Mouse (Mus musculus) forebrain, embryonic 14.5 days (tissue): ENCODE measurements around the gene Chrne. TPM values are rescaled to one million over a fixed set of nuclear protein-coding genes. Genes with fewer than 3 reads are reported as not detected.

Source experiments
- ATAC-seq: fragments of 200-750 bp; cut with Nextera tagmentation; 2 replicates; pipeline ENCODE4 v1.8.0; 2017; ENCODE audit warnings: mild to moderate bottlenecking, moderate library complexity
- DNase-seq: peaks from one replicate; pipeline ENCODE4 v3.0.0-alpha.2; 2015; ENCODE audit warnings: low spot score
- H3K27ac ChIP-seq: fragments of 300-500 bp; sonication (generic); 2 replicates; pipeline ENCODE4 v1.5.1; 2014; ENCODE audit warnings: low read depth, mild to moderate bottlenecking, control low read depth, low read length, moderate library complexity
- H3K27me3 ChIP-seq: fragments of 300-500 bp; sonication (generic); replicated peaks from 2 replicates; pipeline ENCODE4 v1.6.1; 2014; ENCODE audit warnings: low read length, control low read depth, mixed read lengths; ENCODE audit not compliant: control insufficient read depth, insufficient read depth
- H3K36me3 ChIP-seq: fragments of 300-500 bp; sonication (generic); 2 replicates; pipeline ENCODE4 v1.6.1; 2014; ENCODE audit warnings: low read length, control low read depth; ENCODE audit not compliant: control insufficient read depth, insufficient read depth
- H3K4me1 ChIP-seq: fragments of 300-500 bp; sonication (generic); 2 replicates; pipeline ENCODE4 v1.6.1; 2014; ENCODE audit warnings: antibody characterized with exemption, low read length, control low read depth; ENCODE audit not compliant: control insufficient read depth, insufficient read depth
- H3K4me2 ChIP-seq: fragments of 300-500 bp; sonication (generic); 2 replicates; pipeline ENCODE4 v1.6.1; 2014; ENCODE audit warnings: mild to moderate bottlenecking, control low read depth, low read length
- H3K4me3 ChIP-seq: fragments of 300-500 bp; sonication (generic); 2 replicates; pipeline ENCODE4 v1.5.1; 2014; ENCODE audit warnings: low read depth, low read length, control low read depth
- H3K9ac ChIP-seq: fragments of 300-500 bp; sonication (generic); 2 replicates; pipeline ENCODE4 v1.6.1; 2014; ENCODE audit warnings: mild to moderate bottlenecking, low read length, control low read depth, moderate library complexity
- H3K9me3 ChIP-seq: fragments of 300-500 bp; sonication (generic); replicated peaks from 2 replicates; pipeline ENCODE4 v1.6.1; 2016; ENCODE audit warnings: low read length, control low read depth, mixed read lengths; ENCODE audit not compliant: control insufficient read depth
- WGBS: fragments of 180-500 bp; shearing (Covaris S2); extraction: QIAGEN DNeasy Blood & Tissue Kit; methylation state at CpG from one replicate; pipeline ENCODE4 v1.1.7; 2014; 5-methylcytosine and 5-hydroxymethylcytosine counted together
- polyA plus RNA-seq: library from polyadenylated mRNA; unstranded; fragments of >200 nt; fragmentation: Nextera tagmentation; extraction: Ambion mirVana; gene quantifications from 2 replicates; pipeline ENCODE4 v1.2.1, GENCODE M21; 2014

Chrne gene
- polyA plus RNA-seq, 1 experiment from 2014 or later = not detected

- peak overlapping the region; percentile 90 for H3K27ac ChIP-seq
- peaks cover 63% of the 10 kb centered on the region for H3K36me3 ChIP-seq
- peaks cover 27% of the 10 kb centered on the region for H3K4me1 ChIP-seq
- H3K4me2 ChIP-seq = peak overlapping the region; percentile 99
- peak overlapping the region; percentile 61 for H3K4me3 ChIP-seq
- no peaks in the 10 kb centered on the region for H3K27me3 ChIP-seq
- ATAC-seq (peak; percentile 11), DNase-seq (no peak)
- H3K9ac ChIP-seq = peak overlapping the region; percentile 74
- WGBS = 5% methylated on average over 28 of the region's 28 CpGs
- H3K9me3 ChIP-seq = no peaks in the 10 kb centered on the region
Measured at GRCm38 (mm10) chr11:70647716-70648420, 28.9 kb upstream of the Chrne start.

GRCm38 (mm10) chr11:70646691-70647650 lies 28.0 kb upstream of the Chrne start, which contains the start of the genes Rnf167 and Slc25a11:
Rnf167 (plus strand) TSS chr11:70647235.
Slc25a11 (minus strand) TSS chr11:70647479.
- H3K4me3 ChIP-seq = peak within 1 kb of the TSS; percentile 61
- H3K4me1 ChIP-seq = peaks cover 21% of the 10 kb centered on the region
- peak; percentile 100 for DNase-seq
- peak within 1 kb of the TSS; percentile 99 for H3K4me2 ChIP-seq
- no peaks in the 10 kb centered on the region for H3K27me3 ChIP-seq
- ATAC-seq = peak; percentile 92
- peak within 1 kb of the TSS; percentile 88 for H3K9ac ChIP-seq
- peak within 1 kb of the TSS; percentile 90 for H3K27ac ChIP-seq
- peaks cover 59% of the 10 kb centered on the region for H3K36me3 ChIP-seq
- WGBS = under 1% methylated on average over 63 of the region's 63 CpGs
- no peaks in the 10 kb centered on the region for H3K9me3 ChIP-seq

- peak overlapping the region; percentile 79 for H3K27ac ChIP-seq
- DNase-seq (no peak), ATAC-seq (no peak)
- H3K36me3 ChIP-seq = peaks cover 52% of the 10 kb centered on the region
- H3K27me3 ChIP-seq = no peaks in the 10 kb centered on the region
- peak overlapping the region; percentile 86 for H3K4me2 ChIP-seq
- peak overlapping the region; percentile 88 for H3K9ac ChIP-seq
- H3K4me1 ChIP-seq = peaks cover 21% of the 10 kb centered on the region
- WGBS = 18% methylated on average over 3 of the region's 3 CpGs
- H3K9me3 ChIP-seq = no peaks in the 10 kb centered on the region
- H3K4me3 ChIP-seq = peak overlapping the region; percentile 61
Measured at GRCm38 (mm10) chr11:70646259-70646555, 27.2 kb upstream of the Chrne start.

- Histone ChIP-seq H3K4me2 (peak overlapping the region; percentile 86), H3K9me3 (no peaks in the 10 kb centered on the region), H3K9ac (peak overlapping the region; percentile 88), H3K27me3 (no peaks in the 10 kb centered on the region), H3K27ac (no peak overlapping the region), H3K4me3 (peak overlapping the region; percentile 61), H3K36me3 (peaks cover 46% of the 10 kb centered on the region), H3K4me1 (peaks cover 21% of the 10 kb centered on the region)
- 89% methylated on average over 12 of the region's 12 CpGs for WGBS
- ATAC-seq = no peak
- DNase-seq = no peak
Measured at GRCm38 (mm10) chr11:70645461-70646258, 26.6 kb upstream of the Chrne start.

- H3K27me3 ChIP-seq = no peaks in the 10 kb centered on the region
- ATAC-seq (no peak), DNase-seq (no peak)
- H3K36me3 ChIP-seq = peaks cover 36% of the 10 kb centered on the region
- H3K4me2 ChIP-seq = no peak overlapping the region
- H3K4me1 ChIP-seq = peaks cover 21% of the 10 kb centered on the region
- H3K4me3 ChIP-seq = no peak overlapping the region
- H3K9ac ChIP-seq = no peak overlapping the region
- no peak overlapping the region for H3K27ac ChIP-seq
- no peaks in the 10 kb centered on the region for H3K9me3 ChIP-seq
- WGBS = 94% methylated on average over 8 of the region's 8 CpGs
Measured at GRCm38 (mm10) chr11:70644564-70645103, 25.6 kb upstream of the Chrne start.

- DNase-seq (no peak), ATAC-seq (no peak)
- Histone ChIP-seq H3K9me3 (no peaks in the 10 kb centered on the region), H3K27me3 (no peaks in the 10 kb centered on the region), H3K27ac (no peak overlapping the region), H3K4me1 (peaks cover 12% of the 10 kb centered on the region), H3K9ac (no peak overlapping the region), H3K36me3 (peaks cover 21% of the 10 kb centered on the region), H3K4me2 (no peak overlapping the region), H3K4me3 (no peak overlapping the region)
- WGBS = 94% methylated on average over 6 of the region's 6 CpGs
Measured at GRCm38 (mm10) chr11:70643051-70643450, 24.0 kb upstream of the Chrne start.

GRCm38 (mm10) chr11:70641241-70641640 lies 22.2 kb upstream of the Chrne start:
- H3K4me3 ChIP-seq = no peak overlapping the region
- DNase-seq = no peak
- no peaks in the 10 kb centered on the region for H3K27me3 ChIP-seq
- WGBS = 90% methylated on average over 7 of the region's 7 CpGs
- H3K4me2 ChIP-seq = no peak overlapping the region
- peaks cover 7% of the 10 kb centered on the region for H3K4me1 ChIP-seq
- ATAC-seq = no peak
- H3K9ac ChIP-seq = no peak overlapping the region
- peaks cover 21% of the 10 kb centered on the region for H3K36me3 ChIP-seq
- no peak overlapping the region for H3K27ac ChIP-seq
- H3K9me3 ChIP-seq = no peaks in the 10 kb centered on the region

- Histone ChIP-seq H3K4me3 (no peak overlapping the region), H3K9ac (no peak overlapping the region), H3K4me1 (no peaks in the 10 kb centered on the region), H3K36me3 (peaks cover 15% of the 10 kb centered on the region), H3K27me3 (no peaks in the 10 kb centered on the region), H3K27ac (no peak overlapping the region), H3K4me2 (no peak overlapping the region), H3K9me3 (no peaks in the 10 kb centered on the region)
- no peak for DNase-seq
- WGBS = 88% methylated on average over 8 of the region's 8 CpGs
- ATAC-seq = no peak
Measured at GRCm38 (mm10) chr11:70639976-70640375, 21.0 kb upstream of the Chrne start.
